Mouse (Mus musculus) heart, embryonic 12.5 days (tissue): ENCODE data around the gene Slc22a14. TPM values are rescaled to one million over a fixed set of nuclear protein-coding genes. Genes with fewer than 3 reads are reported as not detected.
A peak's percentile ranks its signal among the peaks of the same experiment; 100 is the strongest.

Experiments used
- ATAC-seq: fragments of 200-750 bp; cut with Nextera tagmentation; 2 replicates; pipeline ENCODE4 v1.8.0; 2017; ENCODE audit warnings: moderate TSS enrichment, moderate library complexity; ENCODE audit not compliant: insufficient number of reproducible peaks, low FRiP score
- H3K27ac ChIP-seq: fragments of 300-500 bp; sonication (generic); 2 replicates; pipeline ENCODE4 v1.5.1; 2016; ENCODE audit warnings: mild to moderate bottlenecking, moderate library complexity; ENCODE audit not compliant: poor library complexity, severe bottlenecking
- H3K27me3 ChIP-seq: fragments of 300-500 bp; sonication (generic); replicated peaks from 2 replicates; pipeline ENCODE4 v1.6.1; 2016; ENCODE audit warnings: mild to moderate bottlenecking, moderate library complexity
- H3K36me3 ChIP-seq: fragments of 300-500 bp; sonication (generic); 2 replicates; pipeline ENCODE4 v1.6.1; 2016; ENCODE audit warnings: mild to moderate bottlenecking, moderate library complexity
- H3K4me1 ChIP-seq: fragments of 300-500 bp; sonication (generic); replicated peaks from 2 replicates; pipeline ENCODE4 v1.6.1; 2016; ENCODE audit warnings: mild to moderate bottlenecking
- H3K4me2 ChIP-seq: fragments of 300-500 bp; sonication (generic); 2 replicates; pipeline ENCODE4 v1.6.1; 2016; ENCODE audit warnings: mild to moderate bottlenecking, moderate library complexity
- H3K4me3 ChIP-seq: fragments of 300-500 bp; sonication (generic); 2 replicates; pipeline ENCODE4 v1.5.1; 2016; ENCODE audit warnings: mild to moderate bottlenecking
- H3K9ac ChIP-seq: fragments of 300-500 bp; sonication (generic); 2 replicates; pipeline ENCODE4 v1.6.1; 2016; ENCODE audit warnings: mild to moderate bottlenecking, moderate library complexity
- H3K9me3 ChIP-seq: fragments of 300-500 bp; sonication (generic); replicated peaks from 2 replicates; pipeline ENCODE4 v1.6.1; 2016; ENCODE audit warnings: mild to moderate bottlenecking, moderate library complexity
- WGBS: fragments of 180-500 bp; shearing (Covaris S2); methylation state at CpG from one replicate; pipeline ENCODE4 v1.1.7; 2016; 5-methylcytosine and 5-hydroxymethylcytosine counted together
- polyA plus RNA-seq: library from polyadenylated mRNA; unstranded; fragments of >200 nt; fragmentation: Nextera tagmentation; extraction: Ambion mirVana; gene quantifications from 2 replicates; pipeline ENCODE4 v1.2.1, GENCODE M21; 2016

The Slc22a14 gene
- polyA plus RNA-seq, 1 experiment from 2014 or later = not detected

GRCm38 (mm10) chr9:119339558-119340211, 25.7 kb downstream of the Slc22a14 start, which contains the start of gene Acaa1a:
Acaa1a (plus strand) TSS chr9:119339676.
- Histone ChIP-seq H3K27me3 (no peaks in the 10 kb centered on the region), H3K36me3 (peaks cover 28% of the 10 kb centered on the region), H3K9me3 (no peaks in the 10 kb centered on the region), H3K4me3 (peak within 1 kb of the TSS; percentile 87), H3K27ac (peak within 1 kb of the TSS; percentile 86), H3K4me1 (peaks cover 15% of the 10 kb centered on the region), H3K4me2 (peak within 1 kb of the TSS; percentile 83), H3K9ac (peak within 1 kb of the TSS; percentile 71)
- ATAC-seq = no peak
- under 1% methylated on average over 43 of the region's 43 CpGs for WGBS

GRCm38 (mm10) chr9:119339106-119339505, 26.2 kb downstream of the Slc22a14 start:
- Histone ChIP-seq H3K9ac (peak overlapping the region; percentile 71; the same call in 1 of the 2 replicates), H3K9me3 (no peaks in the 10 kb centered on the region), H3K36me3 (peaks cover 23% of the 10 kb centered on the region), H3K4me2 (peak overlapping the region; percentile 83), H3K4me3 (peak overlapping the region; percentile 87), H3K4me1 (peaks cover 21% of the 10 kb centered on the region), H3K27me3 (no peaks in the 10 kb centered on the region), H3K27ac (no peak overlapping the region)
- no peak for ATAC-seq
- 53% methylated on average over 7 of the region's 7 CpGs for WGBS

GRCm38 (mm10) chr9:119338350-119338749, 27.0 kb downstream of the Slc22a14 start:
- 87% methylated on average over 3 of the region's 3 CpGs for WGBS

GRCm38 (mm10) chr9:119337842-119338241, 27.5 kb downstream of the Slc22a14 start:
- no peak overlapping the region for H3K4me2 ChIP-seq
- H3K4me1 ChIP-seq = peaks cover 24% of the 10 kb centered on the region
- no peaks in the 10 kb centered on the region for H3K9me3 ChIP-seq
- no peak overlapping the region for H3K4me3 ChIP-seq
- WGBS = 88% methylated on average over 14 of the region's 14 CpGs
- no peak for ATAC-seq
- no peak overlapping the region for H3K9ac ChIP-seq
- no peak overlapping the region for H3K27ac ChIP-seq
- H3K27me3 ChIP-seq = no peaks in the 10 kb centered on the region
- peaks cover 10% of the 10 kb centered on the region; the same call in 1 of the 2 replicates for H3K36me3 ChIP-seq

More at GRCm38 (mm10) chr9:119338350-119338749, 27.0 kb downstream of the Slc22a14 start:
- Histone ChIP-seq H3K9ac (no peak overlapping the region), H3K4me3 (no peak overlapping the region), H3K4me1 (peaks cover 24% of the 10 kb centered on the region), H3K9me3 (no peaks in the 10 kb centered on the region), H3K27ac (no peak overlapping the region), H3K27me3 (no peaks in the 10 kb centered on the region), H3K36me3 (peaks cover 15% of the 10 kb centered on the region), H3K4me2 (no peak overlapping the region)
- no peak for ATAC-seq

GRCm38 (mm10) chr9:119335571-119335970, 29.8 kb downstream of the Slc22a14 start:
- H3K9ac ChIP-seq = no peak overlapping the region
- no peak overlapping the region for H3K4me3 ChIP-seq
- peaks cover 16% of the 10 kb centered on the region; the same call in 1 of the 2 replicates for H3K4me1 ChIP-seq
- no peaks in the 10 kb centered on the region for H3K9me3 ChIP-seq
- no peak overlapping the region for H3K4me2 ChIP-seq
- no peaks in the 10 kb centered on the region for H3K27me3 ChIP-seq
- WGBS = 76% methylated on average over 4 of the region's 4 CpGs
- H3K27ac ChIP-seq = no peak overlapping the region
- peaks cover 9% of the 10 kb centered on the region; the same call in 1 of the 2 replicates for H3K36me3 ChIP-seq
- no peak for ATAC-seq

GRCm38 (mm10) chr9:119334834-119335233, 30.5 kb downstream of the Slc22a14 start:
- Histone ChIP-seq H3K36me3 (peaks cover 9% of the 10 kb centered on the region; the same call in 1 of the 2 replicates), H3K4me2 (no peak overlapping the region), H3K9me3 (no peaks in the 10 kb centered on the region), H3K9ac (no peak overlapping the region), H3K4me3 (no peak overlapping the region), H3K27me3 (no peaks in the 10 kb centered on the region), H3K27ac (no peak overlapping the region), H3K4me1 (peaks cover 10% of the 10 kb centered on the region; the same call in 1 of the 2 replicates)
- no peak for ATAC-seq
- 84% methylated on average over 2 of the region's 2 CpGs for WGBS

GRCm38 (mm10) chr9:119334324-119334723, 31.0 kb downstream of the Slc22a14 start:
- H3K27ac ChIP-seq = no peak overlapping the region
- peak; percentile 30; the same call in 1 of the 2 replicates for ATAC-seq
- 43% methylated on average over 10 of the region's 10 CpGs for WGBS
- no peak overlapping the region for H3K4me3 ChIP-seq
- no peaks in the 10 kb centered on the region for H3K9me3 ChIP-seq
- H3K4me1 ChIP-seq = peaks cover 10% of the 10 kb centered on the region; the same call in 1 of the 2 replicates
- H3K27me3 ChIP-seq = no peaks in the 10 kb centered on the region
- no peak overlapping the region for H3K9ac ChIP-seq
- no peak overlapping the region for H3K4me2 ChIP-seq
- peaks cover 9% of the 10 kb centered on the region; the same call in 1 of the 2 replicates for H3K36me3 ChIP-seq

GRCm38 (mm10) chr9:119330186-119330963, 35.0 kb downstream of the Slc22a14 start:
- Histone ChIP-seq H3K36me3 (no peaks in the 10 kb centered on the region), H3K4me3 (no peak overlapping the region), H3K27me3 (no peaks in the 10 kb centered on the region), H3K27ac (no peak overlapping the region), H3K9ac (no peak overlapping the region), H3K9me3 (no peaks in the 10 kb centered on the region), H3K4me2 (no peak overlapping the region), H3K4me1 (peaks cover 10% of the 10 kb centered on the region; the same call in 1 of the 2 replicates)
- 81% methylated on average over 15 of the region's 15 CpGs for WGBS
- ATAC-seq = no peak

GRCm38 (mm10) chr9:119328488-119328887, 36.9 kb downstream of the Slc22a14 start:
- 69% methylated on average over 3 of the region's 3 CpGs for whole genome bisulfite sequencing
- H3K27me3 ChIP-seq = no peaks in the 10 kb centered on the region
- H3K27ac ChIP-seq = no peak overlapping the region
- H3K9ac ChIP-seq = no peak overlapping the region
- no peak overlapping the region for H3K4me3 ChIP-seq
- no peaks in the 10 kb centered on the region for H3K4me1 ChIP-seq
- H3K4me2 ChIP-seq = no peak overlapping the region
- no peaks in the 10 kb centered on the region for H3K36me3 ChIP-seq
- H3K9me3 ChIP-seq = no peaks in the 10 kb centered on the region
- ATAC-seq = no peak

GRCm38 (mm10) chr9:119324130-119324529, 41.2 kb downstream of the Slc22a14 start:
- Histone ChIP-seq H3K4me1 (peaks cover 19% of the 10 kb centered on the region), H3K9me3 (no peaks in the 10 kb centered on the region), H3K9ac (no peak overlapping the region), H3K36me3 (no peaks in the 10 kb centered on the region), H3K4me2 (no peak overlapping the region), H3K4me3 (no peak overlapping the region), H3K27ac (no peak overlapping the region), H3K27me3 (no peaks in the 10 kb centered on the region)
- 76% methylated on average over 1 of the region's 1 CpGs for WGBS
- ATAC-seq = no peak

- no peaks in the 10 kb centered on the region for H3K27me3 ChIP-seq
- peak overlapping the region; percentile 73 for H3K9ac ChIP-seq
- H3K4me1 ChIP-seq = peaks cover 19% of the 10 kb centered on the region
- 7% methylated on average over 9 of the region's 9 CpGs for WGBS
- H3K27ac ChIP-seq = peak overlapping the region; percentile 94
- H3K4me3 ChIP-seq = peak overlapping the region; percentile 93
- no peaks in the 10 kb centered on the region for H3K9me3 ChIP-seq
- no peak for ATAC-seq
- H3K36me3 ChIP-seq = peaks cover 1% of the 10 kb centered on the region; the same call in 1 of the 2 replicates
- H3K4me2 ChIP-seq = peak overlapping the region; percentile 96
These were observed 42.1 kb downstream of the Slc22a14 start for GRCm38 (mm10) chr9:119323260-119323645.
